Mouse (Mus musculus) neutrophil, adult 5-6 weeks (primary cell): ENCODE measurements around the gene Gpr183. TPM values are rescaled to one million over a fixed set of nuclear protein-coding genes. Genes with fewer than 3 reads are reported as not detected.
A peak's percentile ranks its signal among the peaks of the same experiment; 100 is the strongest.

Experiments
- ATAC-seq: fragments of 151-379, 151-347 bp; 2 replicates; pipeline ENCODE4 v1.8.0; 2017; ENCODE audit warnings: mild to moderate bottlenecking, moderate TSS enrichment; ENCODE audit not compliant: insufficient number of reproducible peaks, poor library complexity, low FRiP score, severe bottlenecking; ENCODE audit errors: extremely low read depth
- total RNA-seq: library from RNA; stranded (forward); fragments of 200-1000 nt; gene quantifications from 2 replicates; pipeline ENCODE4 v1.2.3, GENCODE M21; 2017

The Gpr183 gene
- total RNA-seq, 1 experiment from 2014 or later: 73.9 TPM

- ATAC-seq: no peak
Observed at GRCm38 (mm10) chr14:121960031-121960430, 5.0 kb downstream of the Gpr183 start.

GRCm38 (mm10) chr14:121959538-121959980 is 5.4 kb downstream of the Gpr183 start:
- no peak for ATAC-seq

- no peak for ATAC-seq
Observed at GRCm38 (mm10) chr14:121958751-121959537, 6.1 kb downstream of the Gpr183 start.

GRCm38 (mm10) chr14:121958041-121958750 is 6.8 kb downstream of the Gpr183 start:
- ATAC-seq: no peak

- ATAC-seq: no peak
Observed at GRCm38 (mm10) chr14:121957176-121957871, 7.7 kb downstream of the Gpr183 start.

GRCm38 (mm10) chr14:121956291-121956690 is 8.7 kb downstream of the Gpr183 start:
- no peak for ATAC-seq

- no peak for ATAC-seq
Observed at GRCm38 (mm10) chr14:121955176-121955795, 9.7 kb downstream of the Gpr183 start.

GRCm38 (mm10) chr14:121954608-121955007 is 10.4 kb downstream of the Gpr183 start:
- ATAC-seq: peak; percentile 20; the same call in 1 of the 2 replicates

- ATAC-seq: no peak
Observed at GRCm38 (mm10) chr14:121954129-121954528, 10.9 kb downstream of the Gpr183 start.

- no peak for ATAC-seq
Observed at GRCm38 (mm10) chr14:121952046-121952400, 13.0 kb downstream of the Gpr183 start.

- ATAC-seq: no peak
Observed at GRCm38 (mm10) chr14:121951399-121952045, 13.5 kb downstream of the Gpr183 start.

GRCm38 (mm10) chr14:121949897-121950296 is 15.1 kb downstream of the Gpr183 start:
- no peak for ATAC-seq

- no peak for ATAC-seq
Observed at GRCm38 (mm10) chr14:121949436-121949835, 15.6 kb downstream of the Gpr183 start.

GRCm38 (mm10) chr14:121947966-121948365 is 17.0 kb downstream of the Gpr183 start:
- ATAC-seq: no peak

GRCm38 (mm10) chr14:121947201-121947760 is 17.7 kb downstream of the Gpr183 start:
- no peak for ATAC-seq

GRCm38 (mm10) chr14:121946728-121947127 is 18.3 kb downstream of the Gpr183 start:
- no peak for ATAC-seq

GRCm38 (mm10) chr14:121946131-121946530 is 18.9 kb downstream of the Gpr183 start:
- no peak for ATAC-seq

GRCm38 (mm10) chr14:121939582-121939981 is 25.4 kb downstream of the Gpr183 start:
- no peak for ATAC-seq
